42 mouse cellular contexts compared by ENCODE assay signal in genomic region chr7:86459621-86460020, GRCm38 (mm10). TPM values are rescaled to one million over a fixed set of nuclear protein-coding genes. Genes with fewer than 3 reads are reported as not detected.
"Had no signal": no experiment of that assay in that cellular context is flagged by ENCODE, and none has a peak within 500 bp of the region (broad histone marks: within the 10 kb centered on the region; RNA-seq: fewer than 3 reads in every experiment).

Gene Olfr299 (plus strand): TSS chr7:86459921.

- DNase-seq: heart, postnatal 10 days; heart, postnatal 14 days; heart, postnatal 36 days; heart, postnatal 4 days; kidney, adult 11 months; kidney, adult 18-20 months; kidney, adult 2 months; kidney, adult 8-10 months; kidney, adult 9 months; kidney, postnatal 10 days; kidney, postnatal 14 days; kidney, postnatal 25 days; kidney, postnatal 36 days; kidney, postnatal 4 days; layer of hippocampus, adult 9-11 months; layer of hippocampus, postnatal 36 days had no signal

RNA-seq across cellular contexts. Expression of gene Olfr299, which starts in this region (rescaled TPM):
- polyA plus RNA-seq: heart, embryonic 10.5 days; heart, embryonic 11.5 days; heart, embryonic 12.5 days; heart, embryonic 13.5 days; heart, embryonic 14.5 days; heart, embryonic 15.5 days; heart, embryonic 16.5 days; heart, postnatal 0 days; hindbrain, embryonic 10.5 days; hindbrain, embryonic 11.5 days; hindbrain, embryonic 12.5 days; hindbrain, embryonic 13.5 days; hindbrain, embryonic 14.5 days; hindbrain, embryonic 15.5 days; hindbrain, embryonic 16.5 days; hindbrain, postnatal 0 days; inflammation-experienced regulatory T-cells, adult 6 months; intestine, embryonic 14.5 days; intestine, embryonic 15.5 days; intestine, embryonic 16.5 days; intestine, postnatal 0 days; kidney, adult 2 months; kidney, embryonic 14.5 days; kidney, embryonic 15.5 days; kidney, embryonic 16.5 days; kidney, postnatal 0 days; large intestine, adult 2 months had no signal
